Comparison of ENCODE assay signal across 29 mouse cellular contexts in the genomic region with DNA sequence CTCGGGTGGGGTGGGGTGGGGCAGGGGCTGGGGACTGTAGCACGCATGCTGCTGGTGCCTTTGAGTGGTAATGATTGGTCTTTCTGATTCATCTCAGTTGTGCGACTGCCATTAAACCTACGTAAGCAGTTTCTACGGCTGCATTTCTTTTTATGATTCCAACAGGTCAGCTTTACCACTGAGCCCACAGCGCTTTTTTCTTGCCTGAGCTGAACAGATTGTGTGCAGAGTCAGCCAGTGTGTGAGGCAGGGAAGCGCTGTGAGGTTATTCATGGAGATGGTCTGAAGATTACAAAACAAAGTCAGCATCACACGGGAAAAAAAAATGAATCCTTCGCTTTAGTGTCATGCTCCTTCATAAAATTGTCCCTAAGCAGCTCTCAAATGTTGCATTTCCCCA.
"Had no signal": no experiment of that assay in that cellular context is flagged by ENCODE, and none has a peak within 500 bp of the region (broad histone marks: within the 10 kb centered on the region; RNA-seq: fewer than 3 reads in every experiment).

No protein-coding gene starts in this region.

- ATAC-seq: forebrain, embryonic 13.5 days; forebrain, embryonic 14.5 days; forebrain, embryonic 15.5 days; forebrain, embryonic 16.5 days; forebrain, postnatal 0 days had no signal

- H3K4me2 ChIP-seq: embryonic facial prominence, embryonic 12.5 days; embryonic facial prominence, embryonic 13.5 days; embryonic facial prominence, embryonic 15.5 days; forebrain, embryonic 12.5 days; forebrain, embryonic 13.5 days; forebrain, embryonic 15.5 days had no signal

- H3K9ac ChIP-seq: embryonic facial prominence, embryonic 12.5 days; embryonic facial prominence, embryonic 13.5 days; embryonic facial prominence, embryonic 15.5 days; forebrain, embryonic 12.5 days; forebrain, embryonic 13.5 days; forebrain, embryonic 15.5 days; forebrain, postnatal 0 days had no signal

- H3K4me3 ChIP-seq: embryonic facial prominence, embryonic 10.5 days; embryonic facial prominence, embryonic 12.5 days; embryonic facial prominence, embryonic 13.5 days; embryonic facial prominence, embryonic 15.5 days; erythroblast, embryonic 14.5 days; forebrain, embryonic 10.5 days; forebrain, embryonic 12.5 days; forebrain, embryonic 13.5 days; forebrain, embryonic 15.5 days; gastrocnemius, adult 2 months; heart, adult 2 months had no signal

- H3K27ac ChIP-seq: embryonic facial prominence, embryonic 10.5 days; embryonic facial prominence, embryonic 12.5 days; embryonic facial prominence, embryonic 13.5 days; embryonic facial prominence, embryonic 15.5 days; forebrain, embryonic 10.5 days; forebrain, embryonic 12.5 days; forebrain, embryonic 13.5 days; forebrain, embryonic 15.5 days; gastrocnemius, adult 2 months; heart, adult 2 months had no signal

- DNase-seq: cerebellum, adult 2 months; cerebellum, adult 8-10 months; cerebellum, adult 9-10 months; cerebellum, adult 9-11 months; cerebellum, postnatal 10 days; cerebellum, postnatal 14 days; cerebellum, postnatal 25 days; cerebellum, postnatal 36 days; embryo, embryonic 11 days; forebrain, postnatal 0 days; gastrocnemius, adult 2 months; gastrocnemius, postnatal 10 days; gastrocnemius, postnatal 14 days; gastrocnemius, postnatal 25 days; gastrocnemius, postnatal 36 days; heart, adult 11 months; heart, adult 18-20 months; heart, adult 2 months had no signal

- H3K27me3 ChIP-seq: embryonic facial prominence, embryonic 12.5 days; embryonic facial prominence, embryonic 13.5 days; embryonic facial prominence, embryonic 15.5 days; forebrain, embryonic 12.5 days; forebrain, embryonic 13.5 days; forebrain, embryonic 15.5 days had no signal

- H3K4me1 ChIP-seq: embryonic facial prominence, embryonic 12.5 days; embryonic facial prominence, embryonic 13.5 days; embryonic facial prominence, embryonic 15.5 days; forebrain, embryonic 10.5 days; forebrain, embryonic 12.5 days; forebrain, embryonic 13.5 days; forebrain, embryonic 15.5 days had no signal

- H3K9me3 ChIP-seq: embryonic facial prominence, embryonic 10.5 days; embryonic facial prominence, embryonic 12.5 days; embryonic facial prominence, embryonic 15.5 days; forebrain, embryonic 15.5 days had no signal

- H3K36me3 ChIP-seq: embryonic facial prominence, embryonic 10.5 days; embryonic facial prominence, embryonic 12.5 days; embryonic facial prominence, embryonic 13.5 days; embryonic facial prominence, embryonic 15.5 days; forebrain, embryonic 10.5 days; forebrain, embryonic 12.5 days; forebrain, embryonic 15.5 days had no signal
